Mouse (Mus musculus): ENCODE results near the gene Bmpr1a. TPM values are rescaled to one million over a fixed set of nuclear protein-coding genes. Genes with fewer than 3 reads are reported as not detected.
"Not testable (repeated sequence)": the region's sequence is repeated elsewhere in the genome, so short reads cannot be mapped to it uniquely, and the experiment has no call there.

Gene Bmpr1a
- total RNA-seq, 2 experiments from 2014 or later: 34.7 to 37.3 TPM

DNA sequence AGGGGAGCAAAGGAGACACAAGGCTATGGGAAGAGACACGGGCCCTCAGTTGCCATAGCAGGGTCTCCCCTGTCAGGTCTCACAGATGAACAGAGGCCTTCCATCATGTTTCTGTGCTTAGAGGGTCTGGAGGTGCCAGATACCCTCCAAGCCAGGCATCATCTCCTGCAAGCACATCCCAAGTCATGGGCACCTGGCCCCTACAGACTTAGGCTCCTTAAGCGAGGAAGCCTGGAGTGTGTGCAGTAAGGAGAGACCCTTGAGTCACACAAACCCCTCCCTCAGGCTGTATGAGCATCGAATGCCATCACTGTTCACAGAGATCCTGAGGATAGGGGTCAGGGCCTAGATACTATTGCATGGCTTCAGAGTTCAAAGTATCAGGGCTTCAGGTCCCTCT is 132.2 kb downstream of the Bmpr1a start:
- DNase-seq (ENCODE audit: extremely low spot score in 1 of 2, low spot score in 2 of 2): no peak
- intact Hi-C loops (cut with DNase I): loop anchor here (5.0 kb wide), 1 partner anchor 201 kb away; no protein-coding TSS in a partner anchor

DNA sequence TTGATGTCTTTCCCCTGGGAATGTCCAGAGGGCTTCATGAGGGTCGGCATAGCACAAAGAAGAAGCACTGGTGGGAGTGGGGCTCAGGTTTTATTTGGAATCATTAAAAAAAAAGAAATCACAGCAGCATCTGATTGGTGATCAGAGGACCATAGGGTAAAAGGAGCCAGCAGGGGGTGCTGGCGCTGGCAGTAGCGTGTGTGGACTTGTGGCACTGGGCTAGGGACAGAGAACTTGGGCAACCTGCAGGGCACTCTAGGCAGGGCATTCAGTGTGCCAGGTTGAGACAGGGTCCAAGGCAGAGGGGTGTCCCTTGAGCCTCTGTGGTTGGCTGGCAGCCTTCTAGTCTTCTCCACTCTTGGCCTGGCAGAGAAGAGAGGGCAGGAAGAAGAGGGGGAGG is 132.9 kb downstream of the Bmpr1a start:
- intact Hi-C loops (cut with DNase I): loop anchor here (5.0 kb wide), 1 partner anchor 202 kb away; no protein-coding TSS in a partner anchor

DNA sequence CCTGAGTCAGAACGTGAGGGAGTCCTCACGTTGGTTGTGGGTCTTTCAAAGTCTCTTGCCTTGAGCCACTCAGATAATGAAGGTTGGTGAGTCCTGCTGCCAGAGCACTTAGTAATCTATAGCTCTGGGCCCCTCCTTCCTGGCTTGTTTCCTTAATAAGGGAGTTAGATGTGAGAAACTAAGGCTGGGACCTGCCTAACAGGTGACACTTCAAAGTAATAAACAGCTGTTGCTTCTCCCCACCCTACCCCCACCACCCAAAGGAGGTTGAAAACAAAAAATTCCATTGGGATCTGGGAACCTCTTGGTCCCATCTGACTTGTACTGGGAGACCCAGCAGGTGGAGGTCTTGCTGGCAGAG is 138.0 kb downstream of the Bmpr1a start:
- no peak for DNase-seq (ENCODE audit: extremely low spot score in 1 of 2, low spot score in 2 of 2)
- intact Hi-C loops (cut with DNase I): no loop called here

More for the DNA sequence above, 132.9 kb downstream of the Bmpr1a start:
- DNase-seq (ENCODE audit: extremely low spot score in 1 of 2, low spot score in 2 of 2): no peak

DNA sequence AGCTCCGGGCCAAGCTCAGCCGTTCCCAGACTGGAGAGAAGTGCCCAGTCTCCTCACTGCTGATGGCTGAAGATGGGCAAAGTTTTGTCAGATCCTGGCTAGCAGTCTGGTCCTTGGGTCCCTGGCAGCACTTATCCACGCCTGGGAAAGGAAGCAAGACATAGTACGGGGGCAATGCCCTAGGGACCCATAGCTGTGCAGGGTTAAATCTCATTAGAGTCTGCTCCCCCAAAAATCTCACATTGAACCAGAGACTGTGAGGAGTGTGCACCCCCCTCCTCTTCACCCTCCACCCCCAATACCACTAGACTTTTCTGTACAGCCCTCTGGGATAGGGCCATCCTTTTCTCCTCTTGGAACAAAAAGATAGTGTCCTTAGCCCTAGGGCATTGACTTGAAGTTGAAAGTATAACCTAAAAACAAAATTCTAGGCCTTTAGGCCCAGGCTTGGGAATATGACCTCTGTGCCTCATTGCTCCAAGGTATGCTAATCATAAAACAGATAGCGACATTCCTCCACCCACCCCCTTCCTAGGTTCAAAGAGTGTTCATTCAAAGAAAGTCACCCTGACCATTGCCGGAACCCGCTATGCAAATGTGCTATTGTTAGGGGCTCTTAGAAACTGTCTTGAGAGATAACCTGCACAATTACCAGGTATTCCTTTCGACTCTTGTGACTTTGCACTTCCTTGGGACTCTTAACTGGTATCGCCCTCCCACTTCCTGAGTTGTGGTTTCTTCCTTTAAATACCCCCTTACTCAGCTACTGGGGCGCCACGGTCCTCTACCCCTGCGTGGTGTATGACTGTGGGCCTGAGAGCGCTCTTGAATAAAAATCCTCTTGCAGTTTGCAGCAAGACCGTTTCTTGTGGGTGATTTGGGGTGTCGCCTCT is 138.6 kb downstream of the Bmpr1a start:
- intact Hi-C loops (cut with DNase I): loop anchor here (5.0 kb wide), 2 partner anchors 92 to 277 kb away; partner anchors contain the start of gene Anxa8
- not testable (repeated sequence) for DNase-seq (ENCODE audit: extremely low spot score in 1 of 2, low spot score in 2 of 2)

DNA sequence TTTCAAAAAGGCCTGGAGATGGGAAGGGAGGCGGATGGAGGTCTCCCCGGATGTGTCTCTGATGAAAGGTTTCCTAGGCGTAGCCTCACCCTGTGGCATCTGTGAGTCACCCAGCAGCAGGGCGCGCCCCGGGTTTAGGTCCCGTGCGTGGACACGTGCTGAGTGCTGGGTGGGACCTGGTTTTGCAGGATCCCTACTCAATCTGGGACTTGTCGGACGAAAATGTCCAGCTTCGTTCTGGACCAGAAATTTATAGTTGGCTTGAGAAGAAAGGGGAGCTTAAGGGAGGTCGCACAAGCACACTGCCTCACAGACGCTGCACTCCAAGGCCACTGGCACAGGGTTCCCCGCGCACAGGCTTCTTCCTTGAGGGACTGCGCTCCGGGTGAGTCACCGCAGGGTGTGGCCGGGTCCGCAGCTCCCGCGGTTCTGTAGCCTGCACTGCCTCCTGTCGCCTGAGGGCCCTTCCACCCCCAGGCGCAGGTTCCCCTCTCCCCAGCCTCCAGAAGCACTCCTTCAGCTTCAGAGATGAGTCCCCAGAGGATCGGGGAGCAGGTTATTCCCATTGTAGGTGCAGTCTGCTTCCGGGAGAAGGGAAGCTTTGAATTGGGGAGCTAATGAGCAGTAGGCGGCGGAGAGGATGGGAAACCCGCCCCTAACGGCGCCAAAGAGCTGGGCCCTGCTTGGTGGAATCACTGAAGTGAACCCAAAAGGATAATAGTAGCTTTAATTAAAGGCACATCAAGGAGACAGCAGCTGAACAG is 139.5 kb downstream of the Bmpr1a start:
- peak; percentile 31 to 81 for DNase-seq (ENCODE audit: extremely low spot score in 1 of 2, low spot score in 2 of 2)
- intact Hi-C loops (cut with DNase I): loop anchor here (5.0 kb wide), 2 partner anchors 91 to 276 kb away; partner anchors contain the start of gene Anxa8

DNA sequence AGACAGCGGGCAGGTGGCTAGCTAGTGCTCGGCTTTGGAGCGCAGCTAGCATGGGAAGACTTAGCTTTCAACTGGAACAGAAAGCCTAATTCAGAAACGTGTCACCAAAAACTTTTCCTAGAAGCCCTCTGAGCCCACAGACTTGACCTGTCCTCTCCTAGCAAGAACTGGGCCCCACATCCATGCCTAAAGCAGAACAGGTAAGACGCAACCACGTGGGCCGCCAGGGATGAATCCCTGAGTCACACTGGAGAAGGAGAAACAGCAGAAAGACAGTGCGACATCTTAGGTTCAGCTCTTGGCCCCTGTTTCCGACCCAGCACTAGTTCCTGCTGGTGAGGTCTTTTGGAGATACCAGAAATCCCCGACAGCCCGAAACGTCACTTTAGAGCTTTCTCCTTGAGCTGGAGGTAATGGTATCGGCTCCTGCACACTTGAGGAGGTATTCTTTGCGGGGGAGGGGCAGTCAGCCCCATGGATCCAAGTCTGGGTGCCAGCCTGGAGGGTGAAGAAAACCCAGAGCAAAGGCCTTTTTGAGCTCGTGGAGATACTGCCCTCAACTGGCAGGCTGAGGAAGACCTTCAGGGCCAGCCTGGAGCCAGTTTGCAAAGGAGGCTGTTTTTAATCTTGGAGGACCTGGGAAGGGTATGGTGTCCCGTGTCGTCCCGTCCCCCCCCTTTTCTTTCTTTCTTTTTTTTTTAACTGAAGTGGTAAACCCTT is 140.3 kb downstream of the Bmpr1a start:
- DNase-seq (ENCODE audit: extremely low spot score in 1 of 2, low spot score in 2 of 2): peak; percentile 60 to 68
- intact Hi-C loops (cut with DNase I): loop anchor here (5.0 kb wide), 2 partner anchors 91 to 276 kb away; partner anchors contain the start of gene Anxa8

DNA sequence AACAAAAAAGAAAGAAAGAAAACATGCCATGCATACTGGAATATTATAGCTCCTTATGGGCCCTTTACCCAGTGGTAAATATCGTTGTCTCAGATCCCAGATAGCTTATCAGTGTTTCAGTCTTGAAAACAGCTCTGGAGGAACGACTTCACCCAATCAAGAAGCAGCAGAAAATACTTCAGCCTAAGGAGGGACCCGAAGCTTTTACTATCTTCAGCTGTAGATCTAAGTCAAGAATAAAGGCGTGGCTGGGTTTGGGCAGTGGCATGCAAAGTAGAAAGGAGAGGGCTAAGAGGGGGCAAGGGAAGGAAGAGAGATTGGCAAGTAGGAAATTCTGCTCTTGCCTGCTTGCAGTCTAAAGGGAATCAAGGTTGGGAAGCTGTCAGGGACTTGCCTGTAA is 141.0 kb downstream of the Bmpr1a start:
- intact Hi-C loops (cut with DNase I): loop anchor here (5.0 kb wide), 2 partner anchors 90 to 275 kb away; partner anchors contain the start of gene Anxa8
- no peak for DNase-seq (ENCODE audit: extremely low spot score in 1 of 2, low spot score in 2 of 2)

Other genes starting within 250 kb of the Bmpr1a start
- 10 to 100 TPM; 10.4 to 11.3 TPM for gene Shld2, start 192.8 kb downstream of the Bmpr1a start, total RNA-seq (2021)
- gene Glud1, start 192.6 kb downstream of the Bmpr1a start, total RNA-seq (2021): 100 to 1,000 TPM; 339 to 352 TPM
- gene Fam25c, start 147.9 kb downstream of the Bmpr1a start, total RNA-seq (2021): 1 to 10 TPM in 1 of 2 experiments, not detected in 1; 1.0 TPM
- gene Sncg, start 128.6 kb downstream of the Bmpr1a start, total RNA-seq (2021): 1 to 10 TPM; 1.4 to 2.0 TPM
- gene Mmrn2, start 127.9 kb downstream of the Bmpr1a start, total RNA-seq (2021): 1 to 10 TPM; 3.8 to 5.1 TPM
- not detected for gene 9230112D13Rik, start 19.5 kb upstream of the Bmpr1a start, total RNA-seq (2021)
- gene Ldb3, start 85.3 kb upstream of the Bmpr1a start, total RNA-seq (2021): 1 to 10 TPM; 1.5 to 2.0 TPM
- gene Opn4, start 96.8 kb upstream of the Bmpr1a start, total RNA-seq (2021): not detected
- 10 to 100 TPM; 31.8 to 33.3 TPM for gene Wapl, start 170.6 kb upstream of the Bmpr1a start, total RNA-seq (2021)